In genomic region chr13:97375501-97376231, GRCm38 (mm10) we compare ENCODE assay signal across 10 mouse cellular contexts.
DNase-seq lines count a peak whose midpoint lies in the region; ATAC-seq and TF ChIP-seq lines count a peak whose summit lies in the region.
"Had no signal": no experiment of that assay in that cellular context is flagged by ENCODE, and none has a peak within 500 bp of the region (broad histone marks: within the 10 kb centered on the region; RNA-seq: fewer than 3 reads in every experiment).

No protein-coding gene starts in this region.

- TF ChIP-seq CTCF in lung, postnatal 0 days (IDR thresholded peaks at IDR 0.05) = no peak
- TF ChIP-seq CTCF in small intestine, adult 2 months (IDR thresholded peaks at IDR 0.05; ENCODE audit: extremely low read depth, insufficient read length, insufficient replicate concordance, low read depth, low read length) = no peak
- no peak for TF ChIP-seq CTCF in gastrocnemius, adult 2 months (IDR thresholded peaks at IDR 0.05)

- peak; percentile 29; the same call in 1 of the 2 replicates for TF ChIP-seq EP300 in lung, postnatal 0 days (IDR thresholded peaks at IDR 0.05)

- no peak overlapping the region for H3K9ac ChIP-seq in liver, embryonic 12.5 days
- no peak overlapping the region for H3K9ac ChIP-seq in hindbrain, embryonic 12.5 days
- no peak overlapping the region for H3K9ac ChIP-seq in lung, postnatal 0 days (replicated peaks; ENCODE audit: low read depth)
- H3K9ac ChIP-seq: limb, embryonic 15.5 days had no signal

- TF ChIP-seq POLR2A in small intestine, adult 2 months (IDR thresholded peaks at IDR 0.05; ENCODE audit: low read depth, low read length) = no peak

- no peaks in the 10 kb centered on the region for H3K9me3 ChIP-seq in liver, embryonic 12.5 days (replicated peaks)
- H3K9me3 ChIP-seq in hindbrain, embryonic 12.5 days (replicated peaks) = no peaks in the 10 kb centered on the region
- H3K9me3 ChIP-seq in lung, postnatal 0 days (ENCODE audit: low read length) = no peaks in the 10 kb centered on the region
- H3K9me3 ChIP-seq: limb, embryonic 15.5 days had no signal

- peak; percentile 13 for DNase-seq in liver
- DNase-seq in lung, postnatal 0 days (ENCODE audit: low spot score) = peak; percentile 80
- no peak for DNase-seq in gastrocnemius, adult 8-10 months (ENCODE audit: low spot score in 2 of 2)
- DNase-seq in gastrocnemius, adult 2 months = no peak
- DNase-seq: cerebellum, adult 18-20 months had no signal

- 64% methylated on average over 14 of the region's 14 CpGs for WGBS in liver, embryonic 12.5 days (ENCODE audit: insufficient replicate concordance)
- 29% methylated on average over 14 of the region's 14 CpGs for WGBS in hindbrain, embryonic 12.5 days
- WGBS in lung, postnatal 0 days = 32% methylated on average over 14 of the region's 14 CpGs
- 38% methylated on average over 14 of the region's 14 CpGs for WGBS in small intestine, adult 2 months

- no peaks in the 10 kb centered on the region for H3K27me3 ChIP-seq in liver, embryonic 12.5 days (replicated peaks)
- no peaks in the 10 kb centered on the region for H3K27me3 ChIP-seq in hindbrain, embryonic 12.5 days
- no peaks in the 10 kb centered on the region for H3K27me3 ChIP-seq in lung, postnatal 0 days (replicated peaks; ENCODE audit: insufficient read depth, low read length)
- H3K27me3 ChIP-seq in small intestine, adult 2 months (ENCODE audit: control insufficient read depth, insufficient read depth, low read length) = no peaks in the 10 kb centered on the region
- H3K27me3 ChIP-seq: limb, embryonic 15.5 days had no signal

- H3K4me3 ChIP-seq in liver, embryonic 12.5 days = no peak overlapping the region
- H3K4me3 ChIP-seq in hindbrain, embryonic 12.5 days = no peak overlapping the region
- no peak overlapping the region for H3K4me3 ChIP-seq in lung, postnatal 0 days (ENCODE audit: low read depth, low read length)
- no peak overlapping the region for H3K4me3 ChIP-seq in small intestine, adult 2 months (ENCODE audit: low read depth, low read length)
- no peak overlapping the region for H3K4me3 ChIP-seq in gastrocnemius, adult 2 months
- H3K4me3 ChIP-seq: limb, embryonic 15.5 days had no signal

- no peak overlapping the region for H3K4me2 ChIP-seq in liver, embryonic 12.5 days
- no peak overlapping the region for H3K4me2 ChIP-seq in hindbrain, embryonic 12.5 days (replicated peaks)
- H3K4me2 ChIP-seq in lung, postnatal 0 days (replicated peaks; ENCODE audit: low read depth, low read length) = no peak overlapping the region
- H3K4me2 ChIP-seq: limb, embryonic 15.5 days had no signal

- intact Hi-C loops in gastrocnemius, adult 2 months (cut with DNase I) = no loop called here

- peaks cover 4% of the 10 kb centered on the region; the same call in 1 of the 2 replicates for H3K4me1 ChIP-seq in liver, embryonic 12.5 days
- peaks cover 11% of the 10 kb centered on the region for H3K4me1 ChIP-seq in hindbrain, embryonic 12.5 days
- H3K4me1 ChIP-seq in lung, postnatal 0 days (ENCODE audit: insufficient read depth, low read depth, low read length) = peaks cover 5% of the 10 kb centered on the region; the same call in 1 of the 2 replicates
- H3K4me1 ChIP-seq in small intestine, adult 2 months (ENCODE audit: control insufficient read depth, insufficient read depth, insufficient read length, low read length) = no peaks in the 10 kb centered on the region; the same call in 1 of the 2 replicates
- H3K4me1 ChIP-seq: limb, embryonic 15.5 days had no signal

- H3K27ac ChIP-seq in liver, embryonic 12.5 days = no peak overlapping the region
- H3K27ac ChIP-seq in hindbrain, embryonic 12.5 days = 0 out of 2 replicates have a peak overlapping the region, but pooled peaks have one; percentile 24
- H3K27ac ChIP-seq in lung, postnatal 0 days (ENCODE audit: low read length) = no peak overlapping the region; the same call in 1 of the 2 replicates
- 0 out of 2 replicates have a peak overlapping the region, but pooled peaks have one; percentile 0 for H3K27ac ChIP-seq in small intestine, adult 2 months (ENCODE audit: insufficient read depth, low read depth, low read length)
- H3K27ac ChIP-seq in gastrocnemius, adult 2 months = no peak overlapping the region
- H3K27ac ChIP-seq: limb, embryonic 15.5 days had no signal

- no peaks in the 10 kb centered on the region for H3K36me3 ChIP-seq in liver, embryonic 12.5 days
- no peaks in the 10 kb centered on the region for H3K36me3 ChIP-seq in hindbrain, embryonic 12.5 days
- H3K36me3 ChIP-seq in lung, postnatal 0 days (ENCODE audit: insufficient read depth, low read length) = no peaks in the 10 kb centered on the region
- H3K36me3 ChIP-seq in small intestine, adult 2 months (ENCODE audit: control insufficient read depth, insufficient read depth, low read length) = no peaks in the 10 kb centered on the region
- H3K36me3 ChIP-seq: limb, embryonic 15.5 days had no signal

- ATAC-seq in liver, embryonic 12.5 days = no peak
- ATAC-seq in hindbrain, embryonic 12.5 days (ENCODE audit: low FRiP score) = no peak
- ATAC-seq in lung, postnatal 0 days = peak; percentile 78
- no peak for ATAC-seq in erythroblast, adult 5-6 weeks (replicated peaks; ENCODE audit: low FRiP score, poor library complexity, severe bottlenecking)

Comparison
In these comparisons a context has a peak if more than half of its experiments do, and no peak if none do; other contexts are left out.
1. DNase-seq: peak in liver (single experiment) and lung, postnatal 0 days (single experiment); none in gastrocnemius, adult 8-10 months (0 of 2) and gastrocnemius, adult 2 months (single experiment).
2. H3K27ac ChIP-seq: peak in hindbrain, embryonic 12.5 days (single experiment) and small intestine, adult 2 months (single experiment); none in liver, embryonic 12.5 days (single experiment), lung, postnatal 0 days (single experiment) and gastrocnemius, adult 2 months (single experiment).